Mouse (Mus musculus) stomach, embryonic 14.5 days (tissue): ENCODE measurements around the gene Slc44a4. TPM values are rescaled to one million over a fixed set of nuclear protein-coding genes. Genes with fewer than 3 reads are reported as not detected.
"Not testable (repeated sequence)": the region's sequence is repeated elsewhere in the genome, so short reads cannot be mapped to it uniquely, and the experiment has no call there.

Experiments used
- ATAC-seq: fragments of 200-750 bp; cut with Nextera tagmentation; 2 replicates; pipeline ENCODE4 v1.8.0; 2017; ENCODE audit warnings: low read depth, moderate TSS enrichment; ENCODE audit not compliant: insufficient number of reproducible peaks, insufficient read depth, low FRiP score
- H3K27ac ChIP-seq: fragments of 300-500 bp; sonication (generic); 2 replicates; pipeline ENCODE4 v1.5.1; 2014; ENCODE audit warnings: mild to moderate bottlenecking, low read length, moderate library complexity, mixed read lengths
- H3K27me3 ChIP-seq: fragments of 300-500 bp; sonication (generic); 2 replicates; pipeline ENCODE4 v1.6.1; 2014; ENCODE audit warnings: low read length, control low read depth, mixed read lengths; ENCODE audit not compliant: control insufficient read depth, insufficient read depth
- H3K36me3 ChIP-seq: fragments of 300-500 bp; sonication (generic); 2 replicates; pipeline ENCODE4 v1.6.1; 2014; ENCODE audit warnings: mild to moderate bottlenecking, control low read depth, low read length, moderate library complexity, mixed read lengths; ENCODE audit not compliant: control insufficient read depth, insufficient read depth
- H3K4me1 ChIP-seq: fragments of 300-500 bp; sonication (generic); 2 replicates; pipeline ENCODE4 v1.6.1; 2014; ENCODE audit warnings: low read length, control low read depth, mixed read lengths; ENCODE audit not compliant: control insufficient read depth, insufficient read depth
- H3K4me2 ChIP-seq: fragments of 300-500 bp; sonication (generic); replicated peaks from 2 replicates; pipeline ENCODE4 v1.6.1; 2014; ENCODE audit warnings: low read depth, low read length, control low read depth
- H3K4me3 ChIP-seq: fragments of 300-500 bp; sonication (generic); 2 replicates; pipeline ENCODE4 v1.5.1; 2014; ENCODE audit warnings: low read depth, low read length, control low read depth
- H3K9ac ChIP-seq: fragments of 300-500 bp; sonication (generic); replicated peaks from 2 replicates; pipeline ENCODE4 v1.6.1; 2014; ENCODE audit warnings: low read depth, mild to moderate bottlenecking, control low read depth, low read length, moderate library complexity, mixed read lengths
- H3K9me3 ChIP-seq: fragments of 300-500 bp; sonication (generic); 2 replicates; pipeline ENCODE4 v1.6.1; 2016; ENCODE audit warnings: low read depth, low read length, control low read depth; ENCODE audit not compliant: control insufficient read depth
- WGBS: fragments of 180-500 bp; shearing (Covaris S2); extraction: QIAGEN DNeasy Blood & Tissue Kit; methylation state at CpG from one replicate; pipeline ENCODE4 v1.1.7; 2014; 5-methylcytosine and 5-hydroxymethylcytosine counted together
- polyA plus RNA-seq: library from polyadenylated mRNA; unstranded; fragments of >200 nt; fragmentation: Nextera tagmentation; extraction: Ambion mirVana; gene quantifications from 2 replicates; pipeline ENCODE4 v1.2.1, GENCODE M21; 2014

Slc44a4 gene
- polyA plus RNA-seq, 1 experiment from 2014 or later: 5.3 TPM

DNA sequence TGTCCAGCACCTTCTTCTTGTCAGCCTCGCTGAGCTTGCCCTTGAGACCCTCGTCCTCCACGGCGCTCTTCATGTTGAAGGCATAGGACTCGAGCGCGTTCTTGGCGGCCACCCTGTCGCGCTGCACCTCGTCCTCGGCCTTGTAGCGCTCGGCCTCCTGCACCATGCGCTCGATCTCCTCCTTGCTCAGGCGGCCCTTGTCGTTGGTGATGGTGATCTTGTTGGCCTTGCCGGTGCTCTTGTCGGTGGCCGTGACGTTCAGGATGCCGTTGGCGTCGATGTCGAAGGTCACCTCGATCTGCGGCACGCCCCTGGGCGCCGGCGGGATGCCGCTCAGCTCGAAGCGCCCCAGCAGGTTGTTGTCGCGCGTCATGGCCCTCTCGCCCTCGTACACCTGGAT lies 43.0 kb downstream of the Slc44a4 start:
- H3K9ac ChIP-seq, ATAC-seq, H3K36me3 ChIP-seq, H3K27ac ChIP-seq, H3K27me3 ChIP-seq, H3K4me3 ChIP-seq, H3K9me3 ChIP-seq, H3K4me2 ChIP-seq: not testable (repeated sequence)
- WGBS: 12% methylated on average over 29 of the region's 40 CpGs
- H3K4me1 ChIP-seq: peaks cover 11% of the 10 kb centered on the region; the same call in 1 of the 2 replicates

DNA sequence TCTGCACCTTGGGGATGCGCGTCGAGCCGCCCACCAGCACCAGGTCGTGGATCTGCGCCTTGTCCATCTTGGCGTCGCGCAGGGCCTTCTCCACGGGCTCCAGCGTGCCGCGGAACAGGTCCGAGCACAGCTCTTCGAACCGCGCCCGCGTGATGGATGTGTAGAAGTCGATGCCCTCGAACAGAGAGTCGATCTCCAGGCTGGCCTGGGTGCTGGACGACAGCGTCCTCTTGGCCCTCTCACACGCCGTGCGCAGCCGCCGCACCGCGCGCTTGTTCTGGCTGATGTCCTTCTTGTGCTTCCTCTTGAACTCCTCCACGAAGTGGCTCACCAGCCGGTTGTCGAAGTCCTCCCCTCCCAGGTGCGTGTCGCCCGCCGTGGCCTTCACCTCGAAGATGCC lies 43.7 kb downstream of the Slc44a4 start:
- not testable (repeated sequence) for H3K36me3 ChIP-seq, H3K9ac ChIP-seq, H3K27me3 ChIP-seq, H3K4me2 ChIP-seq, H3K27ac ChIP-seq, H3K9me3 ChIP-seq, ATAC-seq, H3K4me3 ChIP-seq
- WGBS: 25% methylated on average over 22 of the region's 40 CpGs
- H3K4me1 ChIP-seq: peaks cover 11% of the 10 kb centered on the region; the same call in 1 of the 2 replicates

DNA sequence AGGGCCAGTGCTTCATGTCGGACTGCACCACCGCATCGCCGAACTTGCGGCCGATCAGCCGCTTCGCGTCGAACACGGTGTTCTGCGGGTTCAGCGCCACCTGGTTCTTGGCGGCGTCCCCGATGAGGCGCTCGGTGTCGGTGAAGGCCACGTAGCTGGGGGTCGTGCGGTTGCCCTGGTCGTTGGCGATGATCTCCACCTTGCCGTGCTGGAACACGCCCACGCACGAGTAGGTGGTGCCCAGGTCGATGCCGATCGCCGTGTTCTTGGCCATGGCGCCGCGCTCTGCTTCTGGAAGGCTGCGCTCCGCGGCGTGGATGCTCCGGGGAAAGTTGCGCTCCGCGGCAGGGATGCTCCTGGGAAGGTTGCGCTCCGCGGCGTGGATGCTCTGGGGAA lies 44.5 kb downstream of the Slc44a4 start:
- not testable (repeated sequence) for H3K27ac ChIP-seq, H3K36me3 ChIP-seq, H3K9ac ChIP-seq, H3K9me3 ChIP-seq, H3K27me3 ChIP-seq
- 0% methylated on average over 27 of the region's 47 CpGs for WGBS
- Histone ChIP-seq H3K4me3 (peak overlapping the region; percentile 15; the same call in 1 of the 2 replicates), H3K4me2 (peak overlapping the region; percentile 39), H3K4me1 (peaks cover 11% of the 10 kb centered on the region; the same call in 1 of the 2 replicates)
- ATAC-seq: peak; percentile 16; the same call in 1 of the 2 replicates

DNA sequence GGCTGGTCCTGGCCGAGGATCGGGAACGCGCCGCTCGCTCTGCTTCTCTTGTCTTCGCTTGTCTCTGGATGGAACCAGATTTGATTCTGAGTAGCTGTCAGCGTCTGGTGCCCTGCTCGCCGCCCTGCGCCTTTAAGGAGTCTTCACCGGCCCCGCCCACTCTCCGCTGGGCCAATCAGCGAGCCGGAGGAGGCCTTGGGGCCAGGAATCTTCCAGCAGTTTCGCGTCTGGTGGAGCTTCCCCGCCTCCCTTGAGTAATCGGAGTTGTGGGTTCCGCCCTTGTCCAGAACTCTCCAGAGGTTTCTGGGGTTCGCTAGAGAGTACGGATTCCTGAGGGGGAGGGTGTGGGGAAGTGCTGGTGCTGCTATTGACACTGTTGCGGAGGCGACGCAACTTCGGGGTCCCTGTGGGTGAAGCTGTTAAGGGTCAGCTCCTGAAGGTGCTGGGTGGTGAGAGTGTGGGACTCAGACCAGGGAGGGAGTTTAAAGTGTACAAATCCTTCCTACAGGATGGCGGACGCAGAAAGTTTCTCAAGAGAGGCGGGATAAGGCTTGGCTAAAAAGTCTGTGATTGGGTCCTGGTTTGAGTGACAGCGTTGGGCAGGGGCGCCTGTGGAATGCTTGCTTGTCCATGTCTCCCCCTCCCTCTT lies 45.0 kb downstream of the Slc44a4 start, which contains the start of gene Hspa1b:
Hspa1b (minus strand) TSS at position 109 of the 649 bp plus-strand sequence.
- not testable (repeated sequence) for H3K9me3 ChIP-seq, H3K36me3 ChIP-seq, H3K27me3 ChIP-seq
- peak; percentile 94 for ATAC-seq
- Histone ChIP-seq H3K4me2 (peak within 1 kb of the TSS; percentile 69), H3K27ac (peak within 1 kb of the TSS; percentile 93), H3K9ac (peak within 1 kb of the TSS; percentile 42), H3K4me3 (peak within 1 kb of the TSS; percentile 29), H3K4me1 (peaks cover 11% of the 10 kb centered on the region; the same call in 1 of the 2 replicates)
- 1% methylated on average over 28 of the region's 32 CpGs for WGBS

DNA sequence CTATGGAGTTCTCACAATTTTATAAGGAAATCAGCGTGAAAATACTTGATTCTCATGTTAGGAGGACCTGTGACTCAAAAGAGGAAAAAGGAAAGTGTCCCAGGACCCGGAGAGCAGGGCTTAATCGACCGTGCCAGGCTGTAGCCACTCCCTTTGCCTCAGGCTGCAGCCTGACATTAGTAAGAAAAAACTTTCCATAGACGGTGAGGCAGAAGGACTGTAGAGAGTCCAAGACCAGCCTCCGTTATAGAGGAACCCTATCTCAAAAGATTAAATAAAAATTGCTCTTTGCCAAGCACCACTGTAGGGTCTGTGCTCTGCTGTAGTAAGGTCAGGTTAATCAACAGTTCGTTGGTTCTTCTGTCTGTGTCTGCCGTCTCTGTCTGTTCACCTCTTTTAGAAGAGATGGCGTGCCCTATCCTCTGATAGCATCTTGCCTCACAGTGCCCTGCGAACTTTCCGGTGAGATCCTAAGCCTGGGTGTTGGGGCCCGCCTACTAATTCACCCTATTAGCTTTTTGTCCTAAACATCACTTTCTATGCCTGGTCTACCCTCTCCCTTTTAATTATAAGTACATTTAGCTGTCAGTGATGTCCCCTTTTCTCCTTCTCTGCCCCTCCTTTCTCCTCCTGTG lies 45.7 kb downstream of the Slc44a4 start:
- ATAC-seq: no peak
- Histone ChIP-seq H3K4me2 (peak overlapping the region; percentile 69), H3K9ac (peak overlapping the region; percentile 42), H3K36me3 (no peaks in the 10 kb centered on the region), H3K27ac (peak overlapping the region; percentile 93), H3K27me3 (no peaks in the 10 kb centered on the region), H3K4me3 (peak overlapping the region; percentile 29), H3K4me1 (peaks cover 11% of the 10 kb centered on the region; the same call in 1 of the 2 replicates), H3K9me3 (no peaks in the 10 kb centered on the region)
- 11% methylated on average over 12 of the region's 12 CpGs for WGBS

DNA sequence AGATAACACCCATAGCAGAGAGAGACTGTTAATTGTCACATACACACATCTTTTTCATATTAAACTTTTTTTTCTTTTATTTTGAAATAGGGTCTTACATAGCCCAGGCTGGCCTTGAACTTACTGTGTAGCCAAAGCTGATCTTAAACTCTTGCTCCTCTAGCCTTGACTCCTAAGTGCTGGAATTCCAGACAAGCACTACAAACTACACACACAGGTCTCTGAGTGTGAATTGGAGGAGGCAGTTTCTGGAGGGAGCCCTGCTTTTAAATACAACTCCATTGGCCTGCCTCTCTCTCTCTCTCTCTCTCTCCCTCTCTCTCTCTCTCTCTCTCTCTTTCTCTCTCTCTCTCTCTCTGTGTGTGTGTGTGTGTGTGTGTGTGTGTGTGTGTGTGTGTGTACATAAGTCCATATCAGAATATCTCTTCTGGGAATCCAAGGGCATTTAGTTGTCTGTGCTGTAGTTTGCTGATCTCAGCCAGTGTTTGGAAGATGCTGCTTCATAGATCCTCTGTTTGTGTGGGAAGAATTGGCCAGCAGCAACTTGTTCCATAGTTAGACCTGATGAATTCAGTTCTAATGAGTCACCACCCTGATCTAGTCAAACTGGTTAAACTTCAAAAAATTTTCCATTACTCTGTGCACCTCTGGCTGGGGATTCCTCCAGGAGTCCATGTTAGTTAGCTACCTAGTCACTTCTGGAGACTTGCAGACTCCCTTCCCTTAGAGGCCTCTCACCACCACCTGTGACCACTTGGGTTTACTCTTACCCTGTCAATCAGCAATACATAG lies 46.6 kb downstream of the Slc44a4 start:
- peak overlapping the region; percentile 69; the same call in 1 of the 2 replicates for H3K4me2 ChIP-seq
- peaks cover 14% of the 10 kb centered on the region; the same call in 1 of the 2 replicates for H3K4me1 ChIP-seq
- ATAC-seq: no peak
- H3K27ac ChIP-seq: peak overlapping the region; percentile 39; the same call in 1 of the 2 replicates
- no peaks in the 10 kb centered on the region for H3K36me3 ChIP-seq
- no peaks in the 10 kb centered on the region for H3K27me3 ChIP-seq
- H3K4me3 ChIP-seq: no peak overlapping the region
- H3K9ac ChIP-seq: no peak overlapping the region
- H3K9me3 ChIP-seq: no peaks in the 10 kb centered on the region

DNA sequence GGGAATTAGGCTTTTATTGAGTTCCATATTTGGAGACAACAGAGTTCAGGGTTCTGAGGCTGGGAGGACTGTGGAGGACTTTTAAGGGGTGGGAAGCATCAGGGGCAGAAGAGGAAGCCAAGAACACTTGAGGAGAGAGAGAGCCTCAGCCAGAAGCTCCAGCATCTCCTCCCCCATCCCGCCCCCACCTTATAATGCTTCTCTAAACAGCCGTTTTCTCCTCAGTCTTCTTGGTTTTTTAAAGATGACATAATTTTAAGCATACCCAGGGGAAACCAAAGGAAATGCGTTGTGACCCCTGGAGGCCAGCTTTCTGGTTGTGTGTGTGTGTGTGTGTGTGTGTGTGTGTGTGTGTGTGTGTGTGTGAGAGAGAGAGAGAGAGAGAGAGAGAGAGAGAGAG lies 47.9 kb downstream of the Slc44a4 start:
- no peaks in the 10 kb centered on the region for H3K27me3 ChIP-seq
- no peaks in the 10 kb centered on the region for H3K36me3 ChIP-seq
- H3K9me3 ChIP-seq: no peaks in the 10 kb centered on the region
- no peak overlapping the region for H3K9ac ChIP-seq
- no peak for ATAC-seq
- peaks cover 14% of the 10 kb centered on the region; the same call in 1 of the 2 replicates for H3K4me1 ChIP-seq
- 11% methylated on average over 3 of the region's 3 CpGs for WGBS
- no peak overlapping the region for H3K4me3 ChIP-seq
- H3K27ac ChIP-seq: peak overlapping the region; percentile 36; the same call in 1 of the 2 replicates
- no peak overlapping the region; the same call in 1 of the 2 replicates for H3K4me2 ChIP-seq

DNA sequence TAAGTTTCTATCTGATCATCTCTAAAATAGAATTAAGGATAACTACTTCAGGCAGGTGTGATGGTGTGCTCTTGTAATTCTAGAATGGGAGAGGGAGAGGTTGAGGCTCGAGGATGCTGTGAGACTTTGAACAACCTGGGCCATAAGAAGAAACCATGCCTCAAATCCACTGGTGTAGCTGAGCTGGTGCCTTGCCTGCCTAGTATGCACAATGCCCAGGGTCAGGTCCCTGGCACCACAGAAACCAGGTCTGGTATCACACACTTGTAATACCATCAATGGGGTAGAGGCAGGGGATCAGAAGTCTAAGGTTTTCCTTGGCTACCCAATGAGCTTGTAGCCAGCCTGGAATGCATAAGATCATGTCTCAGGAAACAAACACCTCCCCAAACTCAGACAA lies 48.6 kb downstream of the Slc44a4 start:
- Histone ChIP-seq H3K4me2 (no peak overlapping the region), H3K4me3 (no peak overlapping the region), H3K27ac (no peak overlapping the region; the same call in 1 of the 2 replicates), H3K9ac (no peak overlapping the region), H3K36me3 (no peaks in the 10 kb centered on the region), H3K9me3 (no peaks in the 10 kb centered on the region), H3K4me1 (peaks cover 14% of the 10 kb centered on the region; the same call in 1 of the 2 replicates), H3K27me3 (0 out of 2 replicates have a peak, but pooled peaks cover 2% of the 10 kb centered on the region)
- ATAC-seq: no peak
- WGBS: 68% methylated on average over 1 of the region's 1 CpGs
